Mouse (Mus musculus) left cerebral cortex, adult 11 months (tissue): ENCODE measurements at regions not wholly inside any gene's neighbourhood (a gene's known extent, or its start where the extent isn't known, plus 50 kb on each side); places are given as distances from the start of the nearest gene placed in this dataset.
"Not testable (repeated sequence)": the region's sequence is repeated elsewhere in the genome, so short reads cannot be mapped to it uniquely, and the experiment has no call there.

Source experiments
- DNase-seq: peaks from one replicate; pipeline ENCODE4 v3.0.0; 2022; ENCODE audit warnings: low spot score

DNA sequence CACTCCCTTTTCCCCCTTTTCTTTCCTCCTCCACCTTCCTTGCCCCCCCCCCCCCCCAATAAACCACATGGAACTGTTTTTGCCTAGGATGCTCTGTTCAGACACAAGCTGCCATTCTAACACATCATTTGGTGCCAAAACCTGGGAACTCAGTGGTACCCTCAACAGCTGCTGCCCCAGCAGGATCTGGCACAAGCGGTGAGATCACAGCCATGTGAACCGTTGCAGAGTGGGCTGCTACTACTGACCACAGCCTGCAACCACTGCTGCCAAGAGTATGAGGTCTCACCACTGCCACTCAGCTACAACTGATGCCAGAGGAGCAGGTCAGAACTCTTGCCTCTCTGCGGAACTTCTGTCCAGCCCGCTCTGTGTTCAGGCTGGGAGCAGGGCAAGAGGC, 206.2 kb downstream of the Pcsk1 start:
- no peak for DNase-seq

DNA sequence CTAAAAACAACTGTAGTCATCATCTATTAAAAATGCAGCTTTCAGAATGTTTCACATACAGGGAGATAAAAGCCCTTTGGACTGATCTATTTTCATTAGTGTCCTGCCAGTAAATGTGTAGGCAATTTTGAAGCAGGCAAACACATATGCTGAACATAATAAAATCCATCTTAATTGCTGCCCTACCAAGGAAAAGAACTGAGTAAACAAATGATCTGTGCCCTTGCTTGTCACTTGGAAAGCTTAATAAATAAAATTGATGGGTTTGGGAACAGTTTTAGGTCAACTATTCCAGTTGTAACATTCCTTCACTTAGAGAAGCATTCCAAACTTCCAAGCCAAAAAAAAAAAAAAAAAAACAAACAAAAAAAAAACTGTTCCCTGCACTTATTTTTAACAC, 230.2 kb downstream of the Pcsk1 start:
- DNase-seq, result no peak

DNA sequence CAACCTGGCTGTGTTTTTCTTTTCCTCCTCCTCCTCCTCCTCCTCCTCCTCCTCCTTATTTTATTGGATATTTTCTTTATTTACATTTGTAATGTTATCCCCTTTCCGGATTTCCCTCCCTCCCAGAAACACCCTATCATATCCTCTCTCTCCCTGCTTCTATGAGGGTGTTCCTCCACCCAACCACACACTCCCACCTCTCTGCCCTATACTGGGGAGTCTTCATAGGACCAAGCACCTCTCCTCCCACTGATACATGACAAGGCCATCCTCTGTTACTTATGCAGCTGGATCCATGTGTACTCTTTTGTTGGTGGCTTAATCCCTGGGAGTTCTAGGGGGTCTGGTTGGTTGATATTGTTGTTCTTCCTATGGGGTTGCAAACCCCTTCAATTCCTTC, 230.6 kb downstream of the Pcsk1 start:
- no peak for DNase-seq

DNA sequence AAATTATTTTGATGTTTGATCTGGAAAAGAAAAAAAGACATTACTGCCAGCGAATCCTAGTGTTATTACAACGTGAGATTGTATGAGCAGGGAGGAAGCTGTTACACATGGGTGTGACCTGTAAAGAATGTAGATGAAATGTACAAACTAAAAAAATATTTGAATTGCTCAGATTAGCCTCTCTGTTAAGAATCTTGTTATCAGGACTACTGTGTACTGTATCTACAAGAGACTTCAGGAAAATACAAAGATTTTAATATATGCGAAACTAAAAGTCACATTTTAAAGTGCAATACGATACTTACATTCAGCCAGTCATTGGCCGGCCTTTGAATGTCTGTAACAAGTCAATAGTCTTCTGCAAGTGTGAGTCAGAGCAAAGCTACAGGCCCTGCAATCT, 247.4 kb downstream of the Pcsk1 start:
- no peak for DNase-seq

DNA sequence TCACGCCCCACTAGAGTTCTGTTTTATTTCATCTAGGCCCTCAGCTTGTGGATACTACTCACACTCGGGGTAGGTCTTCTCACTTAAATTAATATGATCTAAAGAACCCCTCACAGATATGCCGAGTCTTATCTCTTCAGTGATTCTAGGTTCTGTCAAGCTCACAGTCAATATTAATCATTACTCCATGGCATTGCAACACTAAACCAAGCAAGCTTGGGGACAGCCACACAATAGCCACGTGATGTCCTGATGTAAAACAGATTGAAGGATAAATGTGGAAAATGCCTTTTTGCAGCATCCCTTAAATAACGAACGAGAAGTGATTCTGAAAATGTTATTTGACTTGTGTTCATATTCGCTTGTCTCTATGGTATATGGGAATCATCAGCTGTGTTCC, 253.8 kb downstream of the Pcsk1 start:
- no peak for DNase-seq

DNA sequence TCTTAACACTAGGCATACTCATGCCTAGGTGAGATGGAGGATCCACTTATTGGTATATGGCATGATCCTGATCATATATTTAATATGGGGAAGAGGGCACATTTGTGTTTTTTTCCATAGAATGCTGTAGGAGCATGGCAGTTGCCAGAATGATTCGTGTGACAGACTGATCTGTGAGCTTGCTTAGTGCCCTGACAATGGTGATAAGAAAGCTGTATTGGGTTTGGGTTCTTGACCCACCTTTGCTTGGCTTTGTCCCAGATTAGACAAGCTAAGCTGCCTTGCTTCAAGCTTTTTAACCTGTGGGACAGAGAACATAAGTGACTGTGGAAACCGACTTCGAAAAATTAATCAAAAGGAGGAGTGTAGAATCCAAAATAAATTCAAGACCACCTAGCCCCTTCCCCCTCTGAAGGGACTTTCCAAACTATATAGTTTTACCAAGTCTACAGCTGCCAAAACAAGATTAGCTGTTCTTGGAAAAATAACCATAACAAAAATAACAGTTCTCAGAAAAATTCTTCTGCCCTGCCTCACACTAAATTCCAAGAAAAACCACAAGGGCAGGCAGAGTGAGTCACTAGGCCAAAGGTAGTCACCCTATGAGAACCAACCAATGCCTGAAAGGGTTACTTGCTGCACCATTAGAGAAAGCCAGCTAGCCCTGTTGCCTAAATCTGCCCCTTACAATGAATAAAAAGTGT, 277.2 kb downstream of the Pcsk1 start:
- no peak for DNase-seq

DNA sequence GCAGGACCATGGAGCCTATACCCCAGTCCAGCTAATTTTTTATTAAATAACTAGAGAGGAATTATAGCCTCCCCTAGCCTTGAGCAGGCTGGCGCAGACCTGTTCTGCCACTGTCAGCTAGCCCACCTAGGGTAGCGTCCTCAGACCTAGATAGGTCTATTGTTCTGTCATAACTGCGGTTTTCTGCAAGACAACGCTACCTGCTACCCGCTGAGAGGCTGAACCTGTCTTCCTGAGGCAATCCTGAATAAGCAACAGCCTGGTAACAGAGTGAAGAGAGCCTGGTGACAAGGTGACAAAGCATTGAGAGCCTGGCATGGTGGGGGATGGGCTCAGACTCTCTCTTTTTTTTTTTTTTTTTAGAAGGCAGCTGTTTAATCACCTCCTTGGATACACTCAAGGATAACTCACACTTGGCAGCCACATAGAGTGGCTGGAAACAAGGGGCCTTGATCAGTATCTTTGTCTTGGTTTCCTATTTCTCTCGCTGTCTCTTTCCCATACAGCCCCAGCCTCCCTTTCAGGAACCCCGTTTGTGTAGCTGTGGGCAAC, 278.7 kb downstream of the Pcsk1 start:
- DNase-seq, result no peak

DNA sequence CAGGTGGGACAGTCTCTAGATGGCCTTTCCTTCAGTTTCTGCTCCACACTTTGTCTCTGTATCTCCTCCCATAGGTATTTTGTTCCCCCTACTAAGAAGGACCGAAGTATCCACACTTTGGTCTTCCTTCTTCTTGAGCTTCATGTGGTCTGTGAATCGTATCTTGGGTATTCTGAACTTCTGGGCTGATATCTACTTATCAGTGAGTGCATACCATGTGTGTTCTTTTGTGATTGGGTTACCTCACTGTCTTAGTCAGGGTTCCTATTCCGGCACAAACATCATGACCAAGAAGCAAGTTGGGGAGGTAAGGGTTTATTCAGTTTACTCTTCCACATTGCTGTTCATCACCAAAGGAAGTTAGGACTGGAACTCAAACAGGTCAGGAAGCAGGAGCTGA, 287.5 kb downstream of the Pcsk1 start:
- DNase-seq, result not testable (repeated sequence)

DNA sequence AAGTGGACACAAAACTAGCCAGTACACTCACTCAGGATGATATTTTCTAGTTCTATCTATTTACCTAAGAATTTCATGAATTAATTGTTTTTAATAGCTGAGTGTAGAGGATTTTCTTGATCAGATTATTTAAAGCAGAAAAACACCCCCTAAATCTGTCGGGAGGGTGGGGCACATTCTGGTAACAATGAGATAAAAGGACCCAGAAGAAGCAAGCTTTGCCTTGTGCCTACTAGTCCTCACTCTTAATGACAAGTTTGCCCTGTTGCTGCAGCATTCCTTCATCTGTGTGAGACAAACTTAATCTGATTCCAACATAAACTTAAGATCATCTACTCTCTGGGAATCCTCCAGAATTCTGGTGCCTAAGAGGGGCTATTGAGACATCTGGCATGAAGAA, 288.1 kb downstream of the Pcsk1 start:
- no peak for DNase-seq

DNA sequence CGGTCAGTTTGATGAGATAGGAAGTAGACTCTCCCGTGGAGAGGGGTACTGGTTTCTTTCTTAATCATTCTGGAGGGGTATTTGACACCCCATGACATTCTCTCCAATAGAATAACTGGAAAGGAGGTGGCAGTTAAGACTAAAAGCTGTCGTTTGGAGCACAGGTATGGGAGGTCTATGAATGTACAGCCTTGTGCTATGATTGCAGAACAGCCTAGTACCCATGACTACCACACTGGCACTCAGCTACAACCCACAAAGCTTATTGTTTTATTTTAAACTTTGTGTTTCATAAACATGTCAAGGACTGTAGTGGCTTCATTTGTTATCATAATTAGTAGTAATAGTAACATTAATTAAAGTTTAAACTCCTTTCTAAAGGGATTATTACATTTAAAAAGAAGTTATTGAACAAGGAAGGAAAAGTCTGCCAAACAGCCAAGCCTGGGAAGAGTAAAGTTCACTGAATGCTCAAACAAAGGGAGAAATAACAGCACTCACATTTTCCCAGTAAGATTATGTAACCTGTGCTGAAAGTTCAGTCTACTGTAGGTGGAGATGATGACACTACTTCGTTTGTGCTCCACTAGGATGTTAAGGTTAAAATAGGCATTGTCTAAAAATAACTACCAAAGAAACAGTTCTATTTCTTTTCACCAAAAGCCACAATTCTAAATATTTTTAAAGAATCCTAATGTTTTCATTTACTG, 295.2 kb downstream of the Pcsk1 start:
- no peak for DNase-seq

DNA sequence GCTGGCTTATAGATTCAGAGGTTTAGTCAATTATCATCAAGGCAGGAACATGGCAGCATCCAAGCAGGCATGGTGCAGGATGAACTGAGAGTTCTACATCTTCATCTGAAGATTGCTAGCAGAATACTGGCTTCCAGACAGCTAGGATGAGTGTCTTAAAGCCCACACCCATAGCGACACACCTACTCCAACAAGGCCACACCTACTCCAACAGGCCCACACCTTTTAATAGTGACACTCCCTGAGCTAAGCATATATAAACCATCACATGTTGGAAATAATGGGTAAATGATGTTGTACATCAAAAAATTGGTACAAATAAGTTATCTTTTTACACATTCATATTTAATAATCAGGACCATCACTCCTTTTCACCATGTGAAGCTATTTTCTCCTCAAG, 299.6 kb downstream of the Pcsk1 start:
- DNase-seq, result no peak

DNA sequence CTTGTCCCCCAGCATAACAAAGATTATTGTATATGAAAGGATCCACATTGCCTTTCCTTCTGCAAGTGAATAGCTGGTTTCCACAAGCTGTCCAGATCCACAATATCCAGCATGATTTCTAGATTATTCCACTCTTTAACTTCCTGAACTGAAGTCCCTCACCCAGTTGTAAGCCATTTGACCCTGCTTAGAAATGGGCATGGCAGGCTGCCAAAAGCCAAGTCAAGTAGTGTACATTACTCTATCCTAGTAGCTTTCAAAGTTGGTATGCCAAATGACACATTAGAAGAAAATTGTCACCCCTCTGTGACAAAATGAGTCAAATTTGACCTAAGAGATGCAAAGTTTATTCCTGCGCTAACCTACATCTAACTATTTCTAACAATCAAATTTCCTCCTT, 300.6 kb downstream of the Pcsk1 start:
- DNase-seq, result no peak

DNA sequence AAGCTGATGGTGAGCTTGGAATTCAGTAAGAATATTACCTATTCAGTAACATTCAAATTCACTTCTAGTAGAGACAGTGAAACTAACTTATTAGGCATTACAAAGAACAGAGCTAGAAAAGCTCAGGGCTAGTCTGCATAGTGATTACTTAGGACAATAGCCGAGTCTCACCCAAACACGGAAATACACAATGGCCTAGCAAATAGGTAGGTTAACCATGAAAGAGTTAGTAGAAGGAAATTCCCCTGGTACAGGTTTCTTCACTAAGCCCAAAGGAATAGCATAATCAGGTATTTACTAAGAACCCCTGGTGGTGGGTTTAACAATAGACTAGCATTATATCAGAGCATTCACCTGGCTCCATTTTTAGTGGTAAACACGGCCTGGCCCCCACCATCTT, 306.7 kb upstream of the Ell2 start:
- not testable (repeated sequence) for DNase-seq

DNA sequence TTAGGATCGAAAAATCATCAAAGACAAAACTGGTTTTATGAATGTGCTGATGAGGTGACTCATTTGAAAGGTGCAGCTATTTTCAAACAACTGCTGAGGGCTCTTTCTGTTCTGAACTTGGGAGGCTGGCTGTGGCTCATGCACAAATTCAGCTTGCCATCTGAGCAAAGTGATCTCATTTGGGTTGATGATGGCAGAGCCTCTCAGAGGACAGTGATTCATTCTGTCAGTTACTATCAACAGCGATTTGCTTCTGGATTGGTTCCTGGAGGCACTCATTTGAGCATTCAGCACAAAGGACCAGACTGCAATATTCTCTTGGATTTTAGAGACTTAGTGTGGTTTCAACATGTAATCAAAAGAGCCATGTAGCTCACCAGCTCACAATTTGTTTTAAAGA, 285.8 kb upstream of the Ell2 start:
- DNase-seq, result no peak

DNA sequence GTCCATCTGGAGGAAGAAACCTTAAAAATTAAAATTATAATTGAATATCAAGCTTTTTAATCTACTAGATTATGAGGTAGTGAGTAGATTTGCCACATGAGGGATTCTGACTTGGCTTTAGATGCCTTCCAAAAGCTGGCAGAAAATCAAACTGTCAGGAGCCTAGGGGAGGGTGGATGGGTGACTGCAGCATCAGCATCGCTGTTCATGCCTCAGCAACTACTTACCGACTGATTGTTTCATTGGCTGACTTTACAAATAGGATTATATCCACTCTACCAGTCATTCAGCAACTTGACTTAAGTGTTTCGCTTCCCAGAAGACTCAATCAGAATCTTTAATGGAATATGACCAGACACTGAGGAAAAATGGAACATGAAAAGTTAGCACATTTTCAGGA, 279.6 kb upstream of the Ell2 start:
- DNase-seq, result no peak

DNA sequence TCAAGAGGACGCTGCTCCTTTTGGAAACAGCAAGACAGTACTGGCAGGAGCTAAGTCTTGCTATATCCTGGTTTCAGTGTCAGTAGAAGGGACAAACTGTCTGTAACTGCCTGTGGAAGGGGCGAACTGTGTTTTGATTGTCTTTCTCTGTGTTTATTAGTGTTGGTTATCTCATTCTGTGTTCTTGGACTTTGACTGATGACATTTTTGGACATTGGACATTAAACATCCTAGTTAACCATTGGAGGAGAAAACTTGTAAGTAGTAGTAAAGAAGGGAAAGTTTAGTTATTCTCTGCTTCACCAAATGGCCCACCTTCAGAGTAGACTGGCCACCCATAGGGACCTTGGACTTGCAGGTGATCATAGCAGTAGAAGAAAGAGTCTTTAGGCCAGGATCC, 267.4 kb upstream of the Ell2 start:
- DNase-seq, result no peak

DNA sequence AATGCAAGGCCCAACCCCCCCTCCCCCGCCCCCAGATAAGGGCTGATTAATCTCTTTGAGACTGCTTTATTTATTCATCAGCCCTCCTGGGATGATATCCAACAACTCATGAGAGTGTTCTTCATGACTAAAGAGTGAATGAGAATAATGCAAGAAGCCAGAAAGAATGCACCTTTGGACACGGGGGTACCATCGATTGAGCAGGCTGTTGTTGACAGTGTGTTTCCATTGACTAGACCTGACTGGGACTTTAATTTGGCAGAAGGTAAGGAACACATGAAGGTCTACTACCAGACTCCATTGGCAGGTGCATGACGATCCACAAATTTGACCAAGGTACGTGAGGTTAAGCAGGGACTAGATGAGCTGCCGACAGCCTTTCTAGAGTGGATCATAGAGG, 266.5 kb upstream of the Ell2 start:
- DNase-seq, result no peak

DNA sequence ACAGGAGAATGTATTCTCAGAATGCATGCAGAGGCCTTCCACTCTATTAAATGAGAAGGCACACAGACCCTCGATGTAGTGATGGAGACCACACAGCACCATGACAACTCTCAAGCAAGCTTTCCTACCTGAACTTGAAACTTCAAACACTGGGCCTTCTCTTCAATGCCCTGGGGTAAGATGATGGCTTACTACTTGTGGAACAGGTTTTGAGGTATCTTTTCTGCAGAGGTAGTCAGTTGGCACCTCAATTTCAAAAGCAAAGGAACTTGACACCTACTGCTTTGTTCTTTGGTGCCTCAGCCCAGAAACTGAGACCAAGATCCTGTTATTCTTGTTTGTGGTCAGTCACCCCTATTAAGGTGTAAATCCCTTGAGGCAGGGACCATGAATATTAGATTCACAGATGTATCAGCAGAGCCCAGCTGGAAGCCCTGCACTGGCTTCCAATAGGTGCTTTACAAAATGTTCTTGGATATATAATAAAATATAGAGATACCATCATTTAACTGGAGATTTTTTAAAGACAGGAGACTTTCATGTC, 246.2 kb upstream of the Ell2 start:
- DNase-seq, result no peak

DNA sequence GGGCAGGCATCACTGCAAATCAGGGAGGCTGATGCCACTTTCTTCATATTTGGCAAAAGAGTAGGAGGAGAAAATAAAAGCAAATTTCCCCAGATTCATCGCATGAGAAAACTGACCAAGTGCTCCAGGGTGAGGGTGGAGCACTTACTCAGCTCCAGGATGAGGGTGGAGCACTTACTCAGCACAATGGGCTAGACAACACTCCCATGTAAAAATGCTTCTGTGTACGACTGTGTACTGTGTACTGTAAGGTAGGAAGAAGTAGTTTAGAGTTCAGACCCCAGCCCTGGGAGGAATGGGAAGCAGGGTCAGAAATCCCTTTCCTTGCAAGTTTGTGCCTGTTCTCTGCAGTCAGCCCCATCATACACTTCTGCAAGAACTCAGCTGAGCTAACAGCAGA, 245.3 kb upstream of the Ell2 start:
- no peak for DNase-seq

DNA sequence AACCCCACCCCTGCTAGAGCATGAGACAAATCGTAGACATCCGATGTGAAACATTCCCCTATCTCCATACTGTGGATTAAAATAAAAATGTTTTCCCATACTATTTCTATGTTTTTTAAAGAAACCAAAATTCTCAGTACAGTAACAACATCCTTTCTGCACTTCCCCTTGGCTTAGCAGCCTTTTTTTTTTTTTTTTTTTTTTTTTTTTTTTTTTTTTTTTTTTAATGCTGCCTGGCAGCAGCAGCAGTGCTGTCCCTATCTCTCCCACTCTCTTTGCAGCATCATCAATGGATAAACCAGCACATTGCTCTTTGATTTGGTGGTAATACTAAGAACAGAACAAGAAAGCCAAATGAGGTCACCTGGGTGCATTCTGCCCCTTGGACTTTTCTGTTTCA, 239.3 kb upstream of the Ell2 start:
- no peak for DNase-seq

DNA sequence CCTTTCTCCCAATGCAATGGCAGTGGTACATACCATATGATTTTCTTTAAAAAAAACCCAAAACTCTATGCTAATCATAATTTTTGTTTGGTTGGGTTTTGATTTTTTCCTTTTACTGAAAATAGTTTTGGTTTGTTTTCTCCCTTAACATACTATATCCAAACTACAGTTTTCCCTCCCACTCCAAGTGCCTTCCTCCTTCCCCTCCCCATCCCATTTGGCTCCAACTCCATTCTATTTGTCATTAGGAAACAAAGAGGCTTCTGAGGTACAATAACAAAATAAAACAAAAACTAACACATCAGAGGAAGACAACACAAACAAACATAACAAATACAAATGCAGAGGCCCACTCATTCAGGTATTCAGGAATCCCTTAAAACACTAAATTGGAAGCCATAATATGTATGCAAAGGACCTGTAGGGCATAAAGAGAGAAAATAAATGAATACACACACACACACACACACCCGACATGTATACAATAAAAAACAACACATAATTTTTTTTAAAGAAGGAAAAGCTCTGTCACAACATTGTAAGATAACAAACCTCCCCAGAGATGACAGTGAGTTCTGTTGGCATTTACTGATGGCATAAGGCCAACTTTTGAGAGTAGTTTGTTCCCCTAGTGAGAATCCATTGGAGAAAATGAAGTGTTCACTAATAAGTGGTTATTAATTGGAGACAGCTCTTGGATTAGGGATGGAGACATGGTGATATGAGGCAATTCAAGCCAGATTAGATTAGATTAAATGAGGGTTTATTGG, 230.5 kb upstream of the Ell2 start:
- no peak for DNase-seq

DNA sequence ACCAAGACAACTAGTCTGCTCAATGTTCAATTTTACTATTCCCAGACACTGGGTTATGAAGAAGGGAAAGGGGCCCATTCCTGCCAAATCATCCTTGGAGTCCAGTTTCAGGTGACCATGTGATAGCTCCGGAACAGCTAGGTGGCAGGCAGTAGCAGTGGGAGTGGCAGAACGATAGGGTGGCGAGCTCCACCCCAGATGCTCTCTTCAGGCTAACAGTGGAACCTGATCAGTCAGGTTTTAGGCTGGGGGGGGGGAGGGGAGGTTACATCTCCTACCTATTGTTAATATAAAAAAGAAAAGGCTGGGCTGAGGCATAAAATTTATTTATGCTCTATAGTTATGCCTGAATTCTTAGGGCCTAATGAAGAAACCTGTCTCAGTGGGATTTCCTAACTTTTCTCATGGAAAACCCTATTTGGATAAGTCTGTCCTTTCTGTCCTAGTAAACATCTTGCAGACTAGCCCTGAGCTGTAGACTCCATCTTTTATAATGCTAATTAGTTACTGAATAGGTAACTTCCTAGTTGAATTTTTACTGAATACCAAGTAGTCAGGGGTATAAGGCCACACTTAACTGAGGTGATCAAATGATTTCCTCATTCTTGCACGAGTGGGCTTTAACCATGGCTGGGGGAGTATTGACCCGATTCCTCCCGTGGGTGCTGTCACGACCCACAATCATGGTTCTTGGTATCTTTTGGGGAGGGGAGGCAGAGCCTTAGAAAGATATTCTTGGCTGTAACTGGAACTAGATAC, 223.2 kb upstream of the Ell2 start:
- not testable (repeated sequence) for DNase-seq
